Mouse (Mus musculus): ENCODE results near the gene Fmo2. TPM values are rescaled to one million over a fixed set of nuclear protein-coding genes. Genes with fewer than 3 reads are reported as not detected.

Gene Fmo2
- polyA plus RNA-seq, 1 experiment from 2014 or later = 2.2 TPM

DNA sequence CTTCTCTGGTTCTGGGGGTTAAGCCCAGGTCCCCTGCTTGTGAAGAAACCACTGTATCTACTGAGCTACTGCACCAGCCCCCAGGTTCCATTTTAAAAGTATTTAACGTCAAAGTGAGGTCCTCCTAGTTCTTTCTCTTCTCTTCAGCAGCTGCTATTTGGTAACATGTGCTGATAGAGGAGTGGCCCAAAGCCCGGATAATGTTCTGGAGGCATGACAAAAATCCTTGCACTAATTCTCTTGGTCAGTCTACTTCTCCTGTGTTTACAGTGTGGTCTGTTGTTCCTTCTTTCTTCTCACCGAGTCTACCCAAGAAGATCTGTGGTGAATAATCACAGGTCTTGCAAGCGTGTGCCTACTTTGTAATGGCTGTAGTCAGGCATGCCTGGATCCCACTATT, 15.8 kb downstream of the Fmo2 start:
- Histone ChIP-seq H3K27ac (replicated peaks; ENCODE audit: low read depth, low read length) (no peak overlapping the region), H3K36me3 (ENCODE audit: control insufficient read depth, insufficient read depth, low read length) (no peaks in the 10 kb centered on the region), H3K4me2 (ENCODE audit: low read depth, severe bottlenecking) (no peak overlapping the region), H3K9me3 (ENCODE audit: control insufficient read depth, low read length) (no peaks in the 10 kb centered on the region), H3K9ac (ENCODE audit: low read length) (no peak overlapping the region), H3K27me3 (ENCODE audit: control insufficient read depth, insufficient read depth, low read length) (no peaks in the 10 kb centered on the region), H3K4me3 (ENCODE audit: low read depth, low read length) (no peak overlapping the region), H3K4me1 (ENCODE audit: control insufficient read depth, insufficient read depth, low read length) (no peaks in the 10 kb centered on the region)
- 71% methylated on average over 4 of the region's 4 CpGs for WGBS
- DNase-seq (ENCODE audit: low spot score) = no peak
- no peak for ATAC-seq (ENCODE audit: insufficient number of reproducible peaks, low FRiP score, low TSS enrichment, low read depth)

DNA sequence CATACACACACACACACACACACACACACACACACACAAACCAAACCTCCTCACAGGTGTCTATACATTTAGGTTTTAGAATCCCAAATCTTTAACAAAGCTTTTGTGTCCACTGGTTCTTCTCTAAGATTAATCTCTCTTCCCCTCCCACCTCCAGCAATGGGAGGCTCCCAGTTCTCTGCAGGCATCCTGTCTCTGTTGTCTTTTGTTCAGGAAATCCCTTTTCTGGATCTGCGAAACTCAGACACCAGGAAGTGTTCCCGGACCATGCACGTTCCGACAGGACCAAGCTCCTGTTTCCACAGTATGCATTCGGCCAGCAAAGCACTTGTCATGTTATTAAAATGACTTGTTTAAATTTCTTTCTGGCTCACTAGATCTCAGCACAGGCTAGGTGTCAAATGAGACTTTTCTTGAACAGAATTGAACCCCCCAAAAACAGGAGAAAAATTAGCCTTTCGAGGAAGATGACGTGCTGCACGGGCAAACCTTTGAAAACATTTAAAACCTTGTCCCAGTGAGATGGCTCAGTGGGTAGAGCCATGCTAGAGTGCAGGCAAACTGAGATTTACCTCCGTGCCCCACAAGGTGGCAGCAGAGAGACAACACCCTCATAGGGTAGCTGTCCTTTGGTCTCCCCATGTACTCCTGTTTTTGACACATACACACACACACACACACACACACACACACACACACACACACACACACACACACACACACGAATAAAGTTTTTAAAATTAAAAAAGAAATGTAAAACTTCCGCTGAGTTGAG, 18.7 kb downstream of the Fmo2 start:
- Histone ChIP-seq H3K27me3 (ENCODE audit: control insufficient read depth, insufficient read depth, low read length) (no peaks in the 10 kb centered on the region), H3K36me3 (ENCODE audit: control insufficient read depth, insufficient read depth, low read length) (no peaks in the 10 kb centered on the region), H3K9me3 (ENCODE audit: control insufficient read depth, low read length) (no peaks in the 10 kb centered on the region), H3K9ac (ENCODE audit: low read length) (no peak overlapping the region), H3K27ac (replicated peaks; ENCODE audit: low read depth, low read length) (no peak overlapping the region), H3K4me1 (ENCODE audit: control insufficient read depth, insufficient read depth, low read length) (0 out of 2 replicates have a peak, but pooled peaks cover 3% of the 10 kb centered on the region), H3K4me3 (ENCODE audit: low read depth, low read length) (no peak overlapping the region), H3K4me2 (ENCODE audit: low read depth, severe bottlenecking) (no peak overlapping the region)
- WGBS = 65% methylated on average over 11 of the region's 11 CpGs
- ATAC-seq (ENCODE audit: insufficient number of reproducible peaks, low FRiP score, low TSS enrichment, low read depth) = no peak
- peak; percentile 71 for DNase-seq (ENCODE audit: low spot score)

DNA sequence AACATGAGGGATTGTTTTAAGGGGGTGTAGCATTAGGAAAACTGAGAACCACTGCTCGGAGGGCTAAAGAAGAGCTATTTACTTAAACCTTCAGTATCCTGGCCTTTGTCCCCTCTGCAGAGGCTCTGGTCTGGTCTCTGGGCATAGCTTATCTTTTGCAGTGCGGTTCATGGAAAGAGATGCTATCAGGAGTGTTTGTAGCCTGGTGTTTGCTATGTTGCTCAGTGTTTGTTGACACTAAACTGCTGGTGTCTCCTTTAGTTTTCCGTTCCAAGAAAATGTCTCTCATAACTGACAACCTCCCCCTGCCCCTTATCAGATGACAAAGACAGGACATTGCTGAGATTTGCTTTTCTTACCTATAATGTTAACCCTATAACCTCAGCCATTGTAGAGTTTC, 23.4 kb downstream of the Fmo2 start:
- Histone ChIP-seq H3K27me3 (ENCODE audit: control insufficient read depth, insufficient read depth, low read length) (no peaks in the 10 kb centered on the region), H3K4me3 (ENCODE audit: low read depth, low read length) (no peak overlapping the region)
- 70% methylated on average over 3 of the region's 3 CpGs for WGBS

DNA sequence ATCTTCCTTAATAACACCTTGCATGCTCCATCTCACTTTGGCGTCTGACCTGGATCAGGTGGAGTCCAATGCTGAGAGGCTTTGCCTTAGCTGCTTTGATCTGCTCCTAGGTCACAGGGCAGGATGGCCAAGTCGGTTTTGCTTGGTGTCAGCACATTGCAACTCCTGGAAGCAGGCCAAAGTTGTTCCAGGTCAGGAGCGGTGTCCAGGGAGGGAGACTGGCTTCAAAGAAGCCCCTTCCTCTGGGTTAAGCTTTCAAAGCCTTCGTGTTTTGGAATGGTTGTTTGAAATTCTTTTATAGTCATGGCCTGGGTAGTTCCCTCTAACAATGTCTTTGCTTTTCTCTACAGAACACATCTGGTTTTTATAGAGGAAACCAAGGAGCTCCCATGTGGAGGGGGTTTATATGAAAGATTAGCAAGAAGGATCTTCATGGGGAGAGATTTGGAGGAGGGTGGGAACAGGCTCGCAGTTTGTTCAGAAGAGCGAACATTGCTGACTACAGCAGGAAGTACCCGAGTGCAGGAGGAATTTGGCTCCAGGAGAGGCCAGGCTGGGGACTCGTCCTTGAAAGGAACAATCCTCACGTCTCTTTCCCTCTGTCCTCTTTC, 26.7 kb downstream of the Fmo2 start:
- ATAC-seq (ENCODE audit: insufficient number of reproducible peaks, low FRiP score, low TSS enrichment, low read depth) = peak; percentile 80
- H3K4me2 ChIP-seq (ENCODE audit: low read depth, severe bottlenecking) = no peak overlapping the region
- no peak overlapping the region for H3K9ac ChIP-seq (ENCODE audit: low read length)
- peaks cover 21% of the 10 kb centered on the region for H3K4me1 ChIP-seq (ENCODE audit: control insufficient read depth, insufficient read depth, low read length)
- WGBS = 10% methylated on average over 9 of the region's 9 CpGs
- H3K27me3 ChIP-seq (ENCODE audit: control insufficient read depth, insufficient read depth, low read length) = no peaks in the 10 kb centered on the region
- H3K27ac ChIP-seq (replicated peaks; ENCODE audit: low read depth, low read length) = peak overlapping the region; percentile 78
- no peak overlapping the region for H3K4me3 ChIP-seq (ENCODE audit: low read depth, low read length)
- H3K36me3 ChIP-seq (ENCODE audit: control insufficient read depth, insufficient read depth, low read length) = no peaks in the 10 kb centered on the region
- H3K9me3 ChIP-seq (ENCODE audit: control insufficient read depth, low read length) = no peaks in the 10 kb centered on the region
- DNase-seq (ENCODE audit: low spot score) = peak; percentile 62

More for the DNA sequence above, 23.4 kb downstream of the Fmo2 start:
- Histone ChIP-seq H3K27ac (replicated peaks; ENCODE audit: low read depth, low read length) (no peak overlapping the region), H3K9me3 (ENCODE audit: control insufficient read depth, low read length) (no peaks in the 10 kb centered on the region), H3K36me3 (ENCODE audit: control insufficient read depth, insufficient read depth, low read length) (no peaks in the 10 kb centered on the region), H3K9ac (ENCODE audit: low read length) (no peak overlapping the region), H3K4me2 (ENCODE audit: low read depth, severe bottlenecking) (no peak overlapping the region), H3K4me1 (ENCODE audit: control insufficient read depth, insufficient read depth, low read length) (peaks cover 21% of the 10 kb centered on the region)
- ATAC-seq (ENCODE audit: insufficient number of reproducible peaks, low FRiP score, low TSS enrichment, low read depth) = no peak
- no peak for DNase-seq (ENCODE audit: low spot score)

DNA sequence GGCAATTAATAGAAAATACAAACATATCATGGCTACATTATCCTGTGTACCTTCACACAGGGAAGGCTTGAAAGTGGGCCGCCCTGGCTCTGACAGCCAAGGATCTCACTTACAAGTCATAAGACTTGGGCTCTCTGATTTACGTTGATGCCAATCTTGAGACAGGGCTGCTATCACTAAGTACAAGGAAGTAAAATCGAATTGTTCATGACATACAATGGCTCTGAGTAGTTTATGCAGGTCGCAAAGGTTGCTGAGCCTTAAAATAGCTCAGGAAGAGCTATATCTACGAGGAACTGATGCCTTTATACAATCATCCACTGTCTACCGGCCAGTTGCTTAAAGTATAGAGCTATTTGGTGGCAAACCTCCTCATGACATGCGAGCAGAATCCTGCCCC, 27.5 kb downstream of the Fmo2 start:
- H3K9ac ChIP-seq (ENCODE audit: low read length) = no peak overlapping the region
- H3K36me3 ChIP-seq (ENCODE audit: control insufficient read depth, insufficient read depth, low read length) = no peaks in the 10 kb centered on the region
- no peaks in the 10 kb centered on the region for H3K9me3 ChIP-seq (ENCODE audit: control insufficient read depth, low read length)
- H3K27ac ChIP-seq (replicated peaks; ENCODE audit: low read depth, low read length) = peak overlapping the region; percentile 78
- H3K4me1 ChIP-seq (ENCODE audit: control insufficient read depth, insufficient read depth, low read length) = peaks cover 26% of the 10 kb centered on the region
- no peak overlapping the region for H3K4me3 ChIP-seq (ENCODE audit: low read depth, low read length)
- H3K4me2 ChIP-seq (ENCODE audit: low read depth, severe bottlenecking) = no peak overlapping the region
- no peak for ATAC-seq (ENCODE audit: insufficient number of reproducible peaks, low FRiP score, low TSS enrichment, low read depth)
- WGBS = 82% methylated on average over 7 of the region's 7 CpGs
- no peak for DNase-seq (ENCODE audit: low spot score)
- H3K27me3 ChIP-seq (ENCODE audit: control insufficient read depth, insufficient read depth, low read length) = no peaks in the 10 kb centered on the region

DNA sequence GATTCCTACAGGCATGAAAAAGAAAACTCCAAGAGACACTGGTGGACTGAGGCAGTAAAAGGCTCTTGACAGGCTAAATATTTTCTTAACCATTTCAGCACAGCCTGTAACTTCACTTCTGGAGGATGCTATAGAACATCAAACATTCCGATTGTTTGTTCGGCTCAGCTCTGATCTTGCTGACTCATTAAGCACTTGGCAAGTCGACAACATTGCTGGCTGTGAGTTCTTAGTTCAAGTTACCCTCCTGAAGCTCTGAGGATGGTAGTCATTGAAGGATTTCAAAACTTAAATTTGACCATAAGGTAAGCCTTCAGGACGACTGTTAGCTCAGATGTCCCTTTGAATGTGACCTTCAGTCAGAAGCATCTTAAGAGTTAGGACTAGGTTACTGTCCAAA, 31.1 kb downstream of the Fmo2 start:
- H3K4me1 ChIP-seq (ENCODE audit: control insufficient read depth, insufficient read depth, low read length) = peaks cover 26% of the 10 kb centered on the region
- H3K4me2 ChIP-seq (ENCODE audit: low read depth, severe bottlenecking) = no peak overlapping the region
- DNase-seq (ENCODE audit: low spot score) = no peak
- no peaks in the 10 kb centered on the region for H3K27me3 ChIP-seq (ENCODE audit: control insufficient read depth, insufficient read depth, low read length)
- 85% methylated on average over 4 of the region's 4 CpGs for WGBS
- H3K27ac ChIP-seq (replicated peaks; ENCODE audit: low read depth, low read length) = no peak overlapping the region
- H3K36me3 ChIP-seq (ENCODE audit: control insufficient read depth, insufficient read depth, low read length) = no peaks in the 10 kb centered on the region
- H3K4me3 ChIP-seq (ENCODE audit: low read depth, low read length) = no peak overlapping the region
- no peak for ATAC-seq (ENCODE audit: insufficient number of reproducible peaks, low FRiP score, low TSS enrichment, low read depth)
- no peak overlapping the region for H3K9ac ChIP-seq (ENCODE audit: low read length)
- H3K9me3 ChIP-seq (ENCODE audit: control insufficient read depth, low read length) = no peaks in the 10 kb centered on the region

DNA sequence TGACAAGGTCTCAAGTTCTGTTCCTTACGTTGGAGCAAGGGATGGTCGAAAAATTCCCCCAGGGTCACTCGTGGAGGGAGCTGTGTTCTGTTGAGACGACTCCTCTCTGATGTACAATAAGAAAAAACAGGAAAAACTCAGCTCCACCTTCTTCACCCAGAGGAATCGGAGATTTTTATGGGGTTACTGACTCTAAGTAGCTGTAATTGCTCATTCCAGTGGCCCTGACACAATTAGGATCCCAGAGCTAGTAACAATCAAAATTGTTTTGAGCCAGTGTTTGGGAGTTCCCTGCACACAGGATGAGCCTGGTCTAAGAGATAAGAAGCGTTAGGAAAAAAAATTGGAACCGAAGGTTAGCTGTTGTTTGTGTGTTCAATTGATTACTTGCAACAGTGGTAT, 32.2 kb downstream of the Fmo2 start, which contains the start of gene Fmo1:
TSS of gene Fmo1 (minus strand) at position 331 of the 402 bp plus-strand sequence.
- ATAC-seq (ENCODE audit: insufficient number of reproducible peaks, low FRiP score, low TSS enrichment, low read depth) (no peak), DNase-seq (ENCODE audit: low spot score) (no peak)
- Histone ChIP-seq H3K9me3 (ENCODE audit: control insufficient read depth, low read length) (no peaks in the 10 kb centered on the region), H3K27ac (replicated peaks; ENCODE audit: low read depth, low read length) (no peak within 1 kb of the TSS), H3K27me3 (ENCODE audit: control insufficient read depth, insufficient read depth, low read length) (no peaks in the 10 kb centered on the region), H3K4me2 (ENCODE audit: low read depth, severe bottlenecking) (no peak within 1 kb of the TSS), H3K9ac (ENCODE audit: low read length) (no peak within 1 kb of the TSS), H3K4me3 (ENCODE audit: low read depth, low read length) (no peak within 1 kb of the TSS), H3K36me3 (ENCODE audit: control insufficient read depth, insufficient read depth, low read length) (no peaks in the 10 kb centered on the region), H3K4me1 (ENCODE audit: control insufficient read depth, insufficient read depth, low read length) (peaks cover 20% of the 10 kb centered on the region)
- WGBS = 27% methylated on average over 7 of the region's 7 CpGs

DNA sequence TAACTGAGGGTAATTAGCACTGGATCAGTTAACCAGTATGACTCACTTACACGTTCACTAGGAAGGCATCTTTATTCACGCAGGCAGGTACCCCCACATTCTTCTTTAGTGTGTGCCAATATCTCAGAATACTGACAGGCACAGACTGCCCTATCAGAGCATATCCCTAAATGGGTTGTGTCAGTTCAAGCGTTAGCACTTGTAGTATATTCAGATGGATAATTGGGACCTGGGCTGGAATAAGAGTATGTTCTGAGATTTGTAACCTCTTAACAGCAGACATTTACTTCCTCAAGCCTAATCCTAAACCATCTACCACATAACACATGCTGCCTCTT, 33.1 kb downstream of the Fmo2 start:
- no peak for DNase-seq (ENCODE audit: low spot score)
- no peak for ATAC-seq (ENCODE audit: insufficient number of reproducible peaks, low FRiP score, low TSS enrichment, low read depth)
- Histone ChIP-seq H3K4me2 (ENCODE audit: low read depth, severe bottlenecking) (no peak overlapping the region), H3K9ac (ENCODE audit: low read length) (no peak overlapping the region), H3K27me3 (ENCODE audit: control insufficient read depth, insufficient read depth, low read length) (no peaks in the 10 kb centered on the region), H3K27ac (replicated peaks; ENCODE audit: low read depth, low read length) (no peak overlapping the region), H3K36me3 (ENCODE audit: control insufficient read depth, insufficient read depth, low read length) (no peaks in the 10 kb centered on the region), H3K4me3 (ENCODE audit: low read depth, low read length) (no peak overlapping the region), H3K4me1 (ENCODE audit: control insufficient read depth, insufficient read depth, low read length) (peaks cover 15% of the 10 kb centered on the region), H3K9me3 (ENCODE audit: control insufficient read depth, low read length) (no peaks in the 10 kb centered on the region)
- WGBS = 47% methylated on average over 3 of the region's 3 CpGs

Measured in limb, embryonic 11.5 days (tissue).